Mouse (Mus musculus) neural tube, embryonic 14.5 days (tissue): ENCODE data around the gene Ntn4. TPM values are rescaled to one million over a fixed set of nuclear protein-coding genes. Genes with fewer than 3 reads are reported as not detected.

Experiments
- ATAC-seq: fragments of 200-750 bp; cut with Nextera tagmentation; 2 replicates; pipeline ENCODE4 v1.8.0; 2017; ENCODE audit warnings: low read depth, mild to moderate bottlenecking, moderate TSS enrichment, moderate library complexity
- H3K27ac ChIP-seq: fragments of 300-500 bp; sonication (generic); 2 replicates; pipeline ENCODE4 v1.5.1; 2014; ENCODE audit warnings: low read depth, mild to moderate bottlenecking, control low read depth, low read length, moderate library complexity, mixed read lengths
- H3K27me3 ChIP-seq: fragments of 300-500 bp; sonication (generic); 2 replicates; pipeline ENCODE4 v1.6.1; 2014; ENCODE audit warnings: low read length; ENCODE audit not compliant: control insufficient read depth, insufficient read depth
- H3K36me3 ChIP-seq: fragments of 300-500 bp; sonication (generic); 2 replicates; pipeline ENCODE4 v1.6.1; 2014; ENCODE audit warnings: low read length, mixed read lengths; ENCODE audit not compliant: control insufficient read depth, insufficient read depth
- H3K4me1 ChIP-seq: fragments of 300-500 bp; sonication (generic); 2 replicates; pipeline ENCODE4 v1.6.1; 2014; ENCODE audit warnings: low read length; ENCODE audit not compliant: control insufficient read depth, insufficient read depth
- H3K4me2 ChIP-seq: fragments of 300-500 bp; sonication (generic); 2 replicates; pipeline ENCODE4 v1.6.1; 2014; ENCODE audit warnings: mild to moderate bottlenecking, low read depth, low read length, control low read depth
- H3K4me3 ChIP-seq: fragments of 300-500 bp; sonication (generic); 2 replicates; pipeline ENCODE4 v1.5.1; 2014; ENCODE audit warnings: low read depth, low read length, control low read depth, mixed read lengths
- H3K9ac ChIP-seq: fragments of 300-500 bp; sonication (generic); replicated peaks from 2 replicates; pipeline ENCODE4 v1.6.1; 2014; ENCODE audit warnings: low read depth, mild to moderate bottlenecking, control low read depth, low read length, mixed read lengths
- H3K9me3 ChIP-seq: fragments of 300-500 bp; sonication (generic); 2 replicates; pipeline ENCODE4 v1.6.1; 2016; ENCODE audit warnings: low read length; ENCODE audit not compliant: control insufficient read depth
- WGBS: fragments of 180-500 bp; shearing (Covaris S2); extraction: QIAGEN DNeasy Blood & Tissue Kit; methylation state at CpG from one replicate; pipeline ENCODE4 v1.1.7; 2014; 5-methylcytosine and 5-hydroxymethylcytosine counted together
- polyA plus RNA-seq: library from polyadenylated mRNA; unstranded; fragments of >200 nt; fragmentation: Nextera tagmentation; extraction: Ambion mirVana; gene quantifications from 2 replicates; pipeline ENCODE4 v1.2.1, GENCODE M21; 2014

The Ntn4 gene
- polyA plus RNA-seq, 1 experiment from 2014 or later: 1.7 TPM

DNA sequence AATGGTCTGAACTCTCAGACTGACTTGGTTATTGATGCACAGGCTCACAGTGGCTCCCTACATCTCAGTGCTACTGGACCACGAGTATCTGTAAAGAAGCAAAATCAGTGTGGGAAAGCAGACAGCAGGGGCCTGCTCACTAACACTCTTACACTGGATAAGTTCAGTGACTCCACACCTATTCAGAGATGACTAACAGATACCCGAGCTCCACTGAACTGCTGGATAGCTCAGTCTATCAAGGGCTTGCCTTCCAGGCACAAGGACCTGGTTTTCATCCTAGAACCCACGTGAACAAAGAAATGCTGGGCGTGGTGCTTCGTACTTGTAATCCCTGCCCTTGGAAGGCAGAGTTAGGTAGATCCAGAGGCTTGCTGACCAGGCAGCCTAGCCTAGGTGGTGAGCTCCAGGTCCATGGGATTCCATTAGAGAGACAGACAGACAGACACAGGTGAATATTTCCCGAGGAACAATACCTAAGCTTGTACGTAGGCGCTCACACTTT, 8.2 kb downstream of the Ntn4 start:
- H3K9ac ChIP-seq: no peak overlapping the region
- no peaks in the 10 kb centered on the region for H3K9me3 ChIP-seq
- WGBS: 88% methylated on average over 8 of the region's 8 CpGs
- no peaks in the 10 kb centered on the region for H3K4me1 ChIP-seq
- no peak overlapping the region for H3K4me3 ChIP-seq
- H3K27me3 ChIP-seq: no peaks in the 10 kb centered on the region
- no peaks in the 10 kb centered on the region for H3K36me3 ChIP-seq
- no peak overlapping the region for H3K4me2 ChIP-seq
- no peak overlapping the region for H3K27ac ChIP-seq
- ATAC-seq: no peak

DNA sequence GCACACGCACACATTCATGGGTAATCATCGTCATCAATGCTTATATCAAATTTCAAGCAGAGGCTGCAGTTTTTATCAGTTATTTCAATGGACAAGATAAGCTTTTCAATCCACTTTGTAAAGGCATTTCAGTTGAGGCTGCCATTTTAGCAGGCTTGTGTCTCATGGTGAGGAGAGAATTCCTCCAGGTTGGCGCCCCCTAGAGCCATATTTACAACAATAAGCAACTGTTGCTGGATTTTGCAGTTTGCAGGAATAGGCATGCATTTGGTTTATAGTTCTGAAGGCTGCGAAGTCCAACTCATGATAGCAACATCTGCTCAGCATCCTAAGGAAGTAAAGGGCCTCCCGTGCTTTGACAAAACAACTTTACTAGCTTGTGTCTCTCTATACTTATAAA, 8.6 kb downstream of the Ntn4 start:
- Histone ChIP-seq H3K4me3 (no peak overlapping the region), H3K36me3 (no peaks in the 10 kb centered on the region), H3K9me3 (no peaks in the 10 kb centered on the region), H3K4me1 (no peaks in the 10 kb centered on the region), H3K4me2 (no peak overlapping the region), H3K9ac (no peak overlapping the region), H3K27me3 (no peaks in the 10 kb centered on the region), H3K27ac (no peak overlapping the region)
- no peak for ATAC-seq
- WGBS: 77% methylated on average over 5 of the region's 5 CpGs

DNA sequence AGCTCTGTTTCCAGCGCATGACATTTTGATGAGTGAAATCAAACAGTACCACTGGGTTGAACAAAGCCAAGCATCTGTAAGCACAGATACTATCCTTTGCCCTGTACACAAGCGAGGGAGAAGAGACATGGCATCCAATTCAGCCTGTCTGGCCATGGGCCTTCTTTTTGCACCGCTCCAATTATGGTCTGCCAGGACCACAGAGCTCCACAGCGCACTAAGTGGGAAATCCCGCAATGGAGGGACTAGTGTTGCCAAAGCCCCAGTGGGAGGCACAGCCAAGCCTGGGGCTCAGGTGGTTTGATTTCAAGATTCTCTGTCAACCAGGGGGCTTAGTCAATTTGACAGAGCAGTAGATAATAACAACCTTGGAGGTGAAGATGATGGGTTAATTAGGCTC, 9.1 kb downstream of the Ntn4 start:
- Histone ChIP-seq H3K9me3 (no peaks in the 10 kb centered on the region), H3K27ac (no peak overlapping the region), H3K4me2 (no peak overlapping the region), H3K4me3 (no peak overlapping the region), H3K4me1 (no peaks in the 10 kb centered on the region), H3K36me3 (no peaks in the 10 kb centered on the region), H3K9ac (no peak overlapping the region), H3K27me3 (no peaks in the 10 kb centered on the region)
- 88% methylated on average over 5 of the region's 5 CpGs for WGBS
- ATAC-seq: no peak

DNA sequence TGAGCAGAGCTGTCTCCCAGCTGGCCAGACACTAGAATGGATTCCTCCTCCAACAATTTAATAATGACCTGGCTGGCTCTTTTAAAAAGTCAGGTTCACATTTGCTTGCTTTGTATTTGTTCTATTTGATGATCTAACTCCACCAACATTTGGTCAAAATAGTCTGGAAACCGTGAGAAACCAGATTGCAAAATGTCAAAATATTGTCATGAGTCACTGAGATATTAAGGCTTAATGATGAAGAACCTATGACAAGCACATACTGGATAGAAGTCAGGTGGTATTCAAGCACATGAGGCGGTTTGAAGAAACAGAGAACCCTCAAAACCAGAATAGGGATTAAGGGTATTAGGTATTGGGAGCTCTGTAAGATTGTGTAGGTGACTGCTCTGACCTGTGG, 12.8 kb downstream of the Ntn4 start:
- Histone ChIP-seq H3K27ac (no peak overlapping the region), H3K9me3 (no peaks in the 10 kb centered on the region), H3K27me3 (no peaks in the 10 kb centered on the region), H3K36me3 (no peaks in the 10 kb centered on the region), H3K4me3 (no peak overlapping the region), H3K4me2 (no peak overlapping the region), H3K9ac (no peak overlapping the region), H3K4me1 (no peaks in the 10 kb centered on the region)
- WGBS: 86% methylated on average over 2 of the region's 2 CpGs
- ATAC-seq: no peak

DNA sequence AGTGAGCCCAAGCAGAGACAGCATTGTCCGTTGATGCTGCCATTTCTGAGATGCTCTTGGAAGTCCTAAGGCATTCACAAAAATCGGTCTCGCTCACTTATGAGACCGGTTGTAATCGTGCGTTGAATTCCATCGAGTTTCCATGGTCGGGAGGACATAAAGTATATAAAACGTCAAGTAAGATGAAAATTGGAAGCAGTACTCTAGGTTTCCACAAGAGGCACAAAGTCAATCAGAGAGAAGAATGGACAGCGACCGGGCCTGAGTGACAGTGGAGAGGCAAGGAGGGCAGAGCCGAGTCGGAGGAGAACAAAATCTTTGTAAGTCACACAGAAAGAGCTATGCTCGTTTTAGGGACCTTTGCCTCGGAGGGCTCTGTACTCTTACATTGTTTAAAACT, 14.9 kb downstream of the Ntn4 start:
- Histone ChIP-seq H3K27me3 (no peaks in the 10 kb centered on the region), H3K36me3 (no peaks in the 10 kb centered on the region), H3K27ac (no peak overlapping the region), H3K4me1 (no peaks in the 10 kb centered on the region), H3K4me2 (no peak overlapping the region), H3K9ac (no peak overlapping the region), H3K9me3 (no peaks in the 10 kb centered on the region), H3K4me3 (no peak overlapping the region)
- no peak for ATAC-seq
- 78% methylated on average over 15 of the region's 15 CpGs for WGBS

DNA sequence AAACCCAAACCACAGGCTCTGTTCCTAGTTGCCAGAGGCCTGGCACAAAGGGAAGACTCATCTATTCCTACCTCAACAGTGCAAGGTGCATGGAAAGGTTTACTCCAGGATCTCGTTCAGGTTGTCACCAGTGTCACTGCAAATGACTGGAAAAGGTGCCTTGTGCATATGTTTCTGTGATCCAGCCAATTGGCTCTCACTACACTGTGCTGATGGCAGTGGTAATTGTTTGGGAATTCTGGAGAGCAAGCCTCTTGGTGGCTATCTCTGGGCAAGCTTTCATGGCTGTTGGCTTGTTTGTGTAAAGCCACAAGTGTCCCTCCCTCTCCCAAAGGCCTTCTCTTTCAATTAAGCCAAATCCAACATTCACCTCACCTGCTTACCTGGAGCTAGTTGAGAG, 19.3 kb downstream of the Ntn4 start:
- ATAC-seq: no peak
- H3K4me2 ChIP-seq: no peak overlapping the region
- no peak overlapping the region for H3K4me3 ChIP-seq
- 81% methylated on average over 1 of the region's 1 CpGs for WGBS
- H3K27me3 ChIP-seq: no peaks in the 10 kb centered on the region
- no peaks in the 10 kb centered on the region for H3K4me1 ChIP-seq
- no peak overlapping the region for H3K9ac ChIP-seq
- H3K9me3 ChIP-seq: no peaks in the 10 kb centered on the region
- H3K27ac ChIP-seq: no peak overlapping the region
- no peaks in the 10 kb centered on the region for H3K36me3 ChIP-seq

DNA sequence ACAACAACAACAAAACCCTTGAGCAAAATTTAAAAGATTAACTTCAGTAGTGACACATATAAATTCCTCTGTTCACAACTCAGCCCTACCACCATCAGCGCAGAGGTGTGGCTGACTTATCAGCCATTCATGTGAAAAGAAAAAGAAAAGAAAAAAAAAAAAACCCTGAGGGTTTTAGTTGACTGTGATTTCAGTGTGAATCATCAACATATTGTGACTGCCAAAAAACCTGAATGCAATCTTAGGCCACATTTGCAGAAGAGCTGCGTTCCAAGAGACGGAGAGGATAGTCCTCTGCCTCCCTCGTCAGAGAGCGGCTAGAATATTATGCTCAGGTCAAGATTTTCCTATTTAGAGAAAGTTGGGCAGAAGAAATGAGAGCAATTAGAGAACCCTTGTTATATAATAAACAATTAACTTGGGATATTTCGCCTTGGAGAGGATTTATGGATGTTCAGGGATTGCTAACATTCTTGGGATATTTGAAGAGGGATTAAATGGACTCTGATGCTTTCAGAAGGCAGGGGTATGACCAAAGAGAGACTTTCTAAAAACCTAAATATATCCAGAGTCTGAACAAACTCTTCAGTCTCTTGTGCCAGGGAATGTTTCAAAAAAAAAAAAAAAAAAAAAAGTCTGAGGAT, 21.0 kb downstream of the Ntn4 start:
- WGBS: 87% methylated on average over 6 of the region's 6 CpGs
- H3K27ac ChIP-seq: no peak overlapping the region
- ATAC-seq: no peak

DNA sequence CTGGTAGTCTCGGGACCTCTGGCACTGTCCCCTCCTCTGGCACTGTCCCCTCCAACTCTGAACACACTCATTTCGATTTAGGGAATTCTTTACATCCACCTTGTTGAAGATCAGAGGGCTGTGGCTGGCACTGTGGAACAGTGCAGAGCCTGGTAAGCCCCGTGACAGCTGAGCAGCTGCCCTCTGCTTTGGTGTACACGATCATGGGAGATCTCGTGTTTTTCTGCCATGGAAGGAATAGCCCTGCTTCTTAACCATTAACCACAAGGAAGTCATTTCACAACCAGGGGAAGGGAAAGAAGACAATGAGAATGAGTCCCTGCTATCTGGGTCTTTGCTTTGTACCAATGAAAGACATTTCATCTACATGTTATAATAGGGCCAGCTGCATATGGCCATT, 21.5 kb downstream of the Ntn4 start:
- H3K9ac ChIP-seq: no peak overlapping the region
- H3K9me3 ChIP-seq: no peaks in the 10 kb centered on the region
- WGBS: 86% methylated on average over 5 of the region's 5 CpGs
- H3K4me1 ChIP-seq: no peaks in the 10 kb centered on the region
- H3K4me2 ChIP-seq: no peak overlapping the region
- no peak overlapping the region for H3K4me3 ChIP-seq
- H3K36me3 ChIP-seq: no peaks in the 10 kb centered on the region
- H3K27ac ChIP-seq: no peak overlapping the region
- no peaks in the 10 kb centered on the region for H3K27me3 ChIP-seq
- no peak for ATAC-seq

More for the DNA sequence above, 21.0 kb downstream of the Ntn4 start:
- Histone ChIP-seq H3K9ac (no peak overlapping the region), H3K27me3 (no peaks in the 10 kb centered on the region), H3K4me1 (no peaks in the 10 kb centered on the region), H3K4me2 (no peak overlapping the region), H3K4me3 (no peak overlapping the region), H3K36me3 (no peaks in the 10 kb centered on the region), H3K9me3 (no peaks in the 10 kb centered on the region)

DNA sequence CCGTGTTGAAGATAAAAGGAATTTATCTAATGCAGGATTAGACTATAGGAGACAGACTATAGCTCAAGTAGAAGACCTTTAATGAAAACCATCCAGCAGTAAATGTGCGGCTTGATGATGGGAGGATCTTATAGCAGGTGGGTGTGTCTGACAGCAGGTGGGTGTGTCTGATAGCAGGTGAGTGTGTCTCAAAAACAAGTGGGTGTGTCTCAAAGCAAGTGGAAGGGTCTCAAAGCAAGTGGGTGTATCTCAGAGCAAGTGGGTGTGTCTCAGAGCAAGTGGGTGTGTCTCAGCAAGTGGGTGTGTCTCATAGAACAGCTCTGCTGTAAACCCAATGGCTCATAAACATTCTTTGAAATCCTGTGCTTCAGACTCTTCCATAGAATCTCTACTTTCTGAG, 25.7 kb downstream of the Ntn4 start:
- WGBS: 54% methylated on average over 2 of the region's 2 CpGs
- no peaks in the 10 kb centered on the region for H3K4me1 ChIP-seq
- H3K27me3 ChIP-seq: no peaks in the 10 kb centered on the region
- no peak overlapping the region for H3K27ac ChIP-seq
- ATAC-seq: no peak
- H3K4me2 ChIP-seq: no peak overlapping the region
- no peaks in the 10 kb centered on the region for H3K36me3 ChIP-seq
- H3K9me3 ChIP-seq: no peaks in the 10 kb centered on the region
- H3K4me3 ChIP-seq: no peak overlapping the region
- no peak overlapping the region for H3K9ac ChIP-seq
